Mouse (Mus musculus): ENCODE data around the gene Tmem267.
A peak's percentile ranks its signal among the peaks of the same experiment; 100 is the strongest.
"Not testable (repeated sequence)": the region's sequence is repeated elsewhere in the genome, so short reads cannot be mapped to it uniquely, and the experiment has no call there.

Tmem267 gene

DNA sequence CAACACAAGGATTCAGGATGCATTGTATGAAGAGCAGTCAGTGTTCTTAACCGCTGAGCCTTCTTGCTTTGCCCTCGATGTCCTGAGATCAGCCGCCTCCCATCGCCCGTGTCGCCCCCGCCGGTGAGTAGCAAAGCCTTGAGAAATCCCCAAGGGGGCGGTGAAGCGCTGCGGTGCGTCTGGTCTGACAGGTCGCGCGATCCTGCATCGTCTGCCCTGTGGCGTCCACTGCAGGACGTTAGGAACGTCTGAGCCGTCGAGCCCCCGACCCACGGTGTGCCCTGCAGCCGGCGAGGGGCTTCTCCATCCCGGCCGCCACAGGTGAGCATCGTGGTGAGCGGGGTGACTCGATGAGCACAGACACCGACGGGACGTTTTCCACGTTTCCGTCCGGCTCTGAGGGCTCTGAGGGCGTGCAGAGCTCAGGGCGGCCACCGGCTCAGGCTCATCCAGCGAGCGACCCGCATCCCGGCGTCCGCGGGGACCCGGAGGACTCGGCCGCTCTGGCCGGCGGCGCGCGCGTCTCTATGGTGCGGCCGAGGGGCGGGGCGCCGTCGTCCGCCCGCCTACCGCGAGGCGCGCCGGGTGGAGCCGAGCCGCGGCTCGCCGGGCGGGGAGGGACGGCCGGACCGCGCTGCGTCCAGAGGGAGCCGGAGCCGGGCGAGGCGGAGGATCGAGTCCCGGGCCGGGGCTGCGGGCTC is at the start of gene Tmem267, which contains the start of gene 3110070M22Rik:
Tmem267 (plus strand) TSS at position 160 of the 701 bp plus-strand sequence.
3110070M22Rik (minus strand) TSS at position 504 of the 701 bp plus-strand sequence.
- DNase-seq (ENCODE audit: low spot score in 2 of 2) = peak; percentile 79 to 81

DNA sequence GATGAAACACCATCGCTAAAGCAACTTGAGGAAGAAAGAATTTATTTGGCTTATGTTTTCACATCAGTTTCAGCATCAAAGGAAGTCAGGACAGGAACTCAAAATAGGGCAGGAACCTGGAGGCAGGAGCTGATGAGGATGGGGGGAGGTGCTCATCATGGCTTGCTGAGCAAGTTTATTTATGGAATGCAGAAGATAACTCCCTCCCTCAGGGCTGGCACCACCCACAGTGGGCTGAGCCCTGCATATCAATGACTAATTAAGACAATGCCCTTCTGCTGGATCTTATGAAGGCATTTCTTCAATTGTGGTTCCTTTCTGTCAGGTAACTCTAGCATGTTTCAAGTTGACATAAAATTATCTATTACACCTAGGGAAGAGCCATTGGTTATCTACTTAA is 45.6 kb upstream of the Tmem267 start:
- DNase-seq (ENCODE audit: low spot score in 2 of 2) = no peak

DNA sequence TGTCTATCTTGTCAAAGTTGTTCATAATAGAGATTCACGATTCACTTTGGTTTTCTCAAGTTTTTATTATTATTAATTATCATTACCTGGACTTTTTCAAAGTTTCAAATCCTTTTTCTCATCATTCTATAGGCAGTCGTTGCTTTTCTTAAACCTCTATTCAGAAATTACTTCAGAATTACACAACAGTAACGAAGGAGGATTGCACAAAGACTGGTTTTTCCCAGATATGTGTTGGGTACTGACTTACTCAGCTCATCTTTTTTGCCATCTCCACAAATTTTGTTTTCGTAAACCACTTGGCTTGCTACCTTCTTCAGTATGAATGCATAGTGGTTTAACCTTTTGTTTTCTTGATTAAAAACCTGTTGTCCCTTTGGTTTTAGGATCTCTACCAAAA is 34.3 kb upstream of the Tmem267 start:
- no peak for DNase-seq (ENCODE audit: low spot score in 2 of 2)

DNA sequence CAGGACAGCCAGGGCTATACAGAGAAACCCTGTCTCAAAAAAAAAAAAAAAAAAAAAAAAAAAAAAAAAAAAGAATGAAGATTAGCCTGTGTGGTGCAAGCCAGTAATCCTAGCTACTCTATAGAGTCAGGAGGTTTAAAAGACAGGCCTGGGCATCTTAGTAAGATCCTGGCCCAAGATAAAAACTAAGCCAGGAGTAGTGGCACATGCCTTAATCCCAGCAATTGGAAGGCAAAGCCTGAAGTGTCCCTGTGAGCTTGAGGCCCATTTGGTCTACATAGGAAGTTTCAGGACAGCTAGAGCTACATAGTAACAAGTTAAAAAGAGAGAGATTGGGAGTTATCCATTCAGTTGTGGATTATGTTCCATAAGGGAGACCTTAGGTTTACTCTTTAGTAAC is 32.8 kb upstream of the Tmem267 start:
- DNase-seq (ENCODE audit: low spot score in 2 of 2) = no peak

DNA sequence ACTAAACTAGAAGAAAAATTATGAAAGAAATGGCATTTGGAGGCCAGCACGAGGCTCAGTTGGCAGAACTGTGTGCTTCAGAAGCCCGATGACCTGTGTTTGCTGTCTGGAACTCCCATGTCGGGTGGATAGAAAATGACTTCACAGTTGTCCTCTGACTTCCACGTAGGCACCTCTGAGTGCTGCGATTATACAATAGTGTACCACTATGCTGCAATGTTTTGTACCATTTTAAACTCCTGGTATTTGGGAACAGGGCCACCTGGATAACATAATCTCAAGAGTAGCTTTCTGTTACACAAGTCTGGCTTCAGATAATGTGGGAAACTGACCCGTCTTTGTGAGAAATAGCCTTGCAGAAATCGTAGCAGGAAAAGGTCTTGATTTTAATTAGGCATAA is 31.5 kb upstream of the Tmem267 start:
- DNase-seq (ENCODE audit: low spot score in 2 of 2) = no peak

DNA sequence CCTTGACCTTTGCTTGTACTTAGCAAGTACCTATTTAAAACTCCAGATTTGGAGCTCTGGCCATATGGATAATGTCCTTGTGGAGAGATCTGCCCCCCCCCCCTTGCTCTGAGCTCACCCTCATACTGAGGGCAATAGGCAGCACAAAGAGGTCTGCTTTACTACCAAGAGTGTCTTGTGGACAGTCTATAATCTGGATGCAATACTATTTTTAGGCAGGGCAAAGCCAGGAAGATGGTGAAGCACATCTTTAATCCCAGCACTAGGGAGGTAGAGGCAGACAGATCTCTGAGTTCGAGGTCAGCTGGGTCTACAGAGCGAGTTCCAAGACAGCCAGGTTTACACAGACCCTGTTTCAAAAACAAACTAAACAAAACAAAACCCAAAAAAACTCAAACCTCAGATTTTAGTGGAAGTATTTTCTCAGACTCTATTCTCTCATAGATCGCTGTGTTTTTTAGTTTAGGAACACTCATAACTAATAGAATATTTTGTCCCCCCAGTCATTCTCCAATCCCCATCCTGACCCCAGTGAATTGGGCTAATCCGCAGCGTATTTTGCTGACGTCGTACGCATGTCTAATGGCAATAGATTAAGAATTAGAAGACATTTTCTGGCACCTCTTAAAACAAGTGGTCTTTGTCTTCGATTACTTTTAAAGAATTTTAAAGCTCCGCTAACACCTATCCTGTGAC is 25.8 kb upstream of the Tmem267 start:
- no peak for DNase-seq (ENCODE audit: low spot score in 2 of 2)

DNA sequence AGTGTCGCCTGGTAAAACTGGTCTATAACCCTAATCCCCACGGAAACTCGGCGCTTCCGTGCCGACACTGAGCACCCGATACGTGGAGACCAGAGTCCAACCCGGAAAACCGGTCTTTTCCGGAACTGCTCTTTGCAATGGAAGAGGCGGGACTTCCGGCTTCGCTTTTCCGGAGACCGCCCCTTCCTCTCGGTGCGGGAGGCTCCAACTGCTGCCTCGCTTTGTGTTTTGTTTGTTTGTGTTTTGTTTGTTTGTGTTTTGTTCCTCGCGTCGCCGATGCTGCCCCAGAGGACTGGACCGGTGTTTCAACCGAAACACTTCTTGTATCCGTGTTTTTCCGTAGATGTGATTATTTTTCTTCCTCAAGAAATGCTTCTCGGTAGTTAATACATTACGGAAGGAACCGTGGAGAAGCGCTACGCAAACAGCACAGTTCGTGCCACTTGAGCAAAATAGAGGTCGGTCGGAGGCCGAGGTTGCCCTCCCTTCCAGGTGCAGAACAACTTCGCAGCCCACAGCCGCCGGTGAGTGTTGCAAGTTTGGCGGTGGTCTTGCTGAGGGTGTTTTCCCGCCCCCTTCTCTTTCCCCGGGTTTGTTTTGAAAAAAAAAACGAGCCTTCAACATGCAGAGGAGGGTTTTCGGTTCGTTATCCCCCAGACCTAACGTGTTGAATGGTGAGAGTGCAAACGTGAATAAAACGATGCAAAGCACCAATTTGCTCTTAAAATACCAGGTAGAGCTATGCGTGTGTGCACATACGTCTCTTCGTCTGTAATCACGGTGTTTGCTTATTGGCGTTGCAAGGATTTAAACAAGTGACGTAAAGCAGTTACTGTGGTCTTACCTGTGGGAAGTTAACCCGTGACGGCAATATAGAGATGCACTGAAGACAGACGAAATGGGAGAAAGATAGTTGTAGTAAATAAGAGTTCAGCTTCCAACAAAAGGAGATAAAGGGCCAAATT is 25.0 kb upstream of the Tmem267 start, which contains the start of gene 4833420G17Rik:
4833420G17Rik (plus strand) TSS at position 173 of the 965 bp plus-strand sequence.
- DNase-seq (ENCODE audit: low spot score in 2 of 2) = peak; percentile 77 to 89

DNA sequence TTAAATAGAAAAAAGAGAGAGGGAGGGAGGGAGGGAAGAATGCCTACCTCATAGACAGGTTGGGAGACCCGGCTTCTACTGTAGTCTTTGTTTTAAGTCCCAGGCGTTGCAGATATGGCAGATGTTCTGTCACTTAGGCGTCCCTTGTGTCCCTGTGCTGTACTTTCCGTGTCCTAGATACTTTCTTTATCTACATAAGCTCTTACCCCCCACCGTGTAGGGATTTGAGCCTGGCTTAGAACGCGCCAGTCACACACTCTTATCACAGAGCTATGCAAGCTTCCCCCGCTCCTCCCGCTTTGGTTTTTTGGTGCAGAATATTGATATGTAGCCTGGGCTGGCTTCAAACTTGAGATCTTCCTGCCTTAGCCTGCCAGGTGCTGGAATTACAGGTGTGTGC is 11.2 kb upstream of the Tmem267 start:
- DNase-seq (ENCODE audit: low spot score in 2 of 2) = no peak

DNA sequence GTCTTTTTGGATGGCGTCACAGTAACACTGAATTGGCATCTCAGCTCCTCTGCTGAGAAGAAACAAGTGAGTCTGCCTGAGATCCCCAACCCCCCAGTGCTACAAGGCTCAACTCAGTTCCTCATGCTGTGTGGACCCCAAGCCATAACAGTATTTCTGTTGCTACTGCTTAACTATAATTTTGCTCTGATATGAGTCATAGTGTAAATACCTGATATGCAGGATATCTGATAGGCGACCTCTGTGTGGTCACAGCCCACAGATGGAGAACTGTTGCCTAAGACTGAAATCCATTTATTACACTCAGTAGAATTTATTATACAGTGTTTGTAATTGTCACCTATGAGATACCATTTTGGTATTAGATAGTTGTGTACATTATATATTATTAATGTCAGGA is 10.1 kb upstream of the Tmem267 start:
- no peak for DNase-seq (ENCODE audit: low spot score in 2 of 2)

DNA sequence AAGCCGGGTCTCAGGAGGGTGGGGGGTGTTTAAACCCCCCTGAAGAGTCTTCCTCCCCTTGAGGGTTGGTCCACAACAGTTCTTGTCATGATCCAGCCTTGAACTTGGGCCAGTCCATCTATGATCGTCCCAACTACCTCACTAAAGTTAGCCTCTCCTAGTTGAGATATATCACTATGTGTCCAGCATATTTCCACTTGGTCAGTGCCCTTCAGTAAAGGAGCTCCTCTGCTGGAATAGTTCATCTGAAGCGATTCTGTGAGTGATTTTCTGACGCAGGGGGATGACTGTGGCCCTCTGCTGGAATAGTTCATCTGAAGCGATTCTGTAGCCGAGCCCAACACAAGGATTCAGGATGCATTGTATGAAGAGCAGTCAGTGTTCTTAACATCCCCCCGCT is 485 bp upstream of the Tmem267 start:
- DNase-seq (ENCODE audit: low spot score in 2 of 2) = no peak

DNA sequence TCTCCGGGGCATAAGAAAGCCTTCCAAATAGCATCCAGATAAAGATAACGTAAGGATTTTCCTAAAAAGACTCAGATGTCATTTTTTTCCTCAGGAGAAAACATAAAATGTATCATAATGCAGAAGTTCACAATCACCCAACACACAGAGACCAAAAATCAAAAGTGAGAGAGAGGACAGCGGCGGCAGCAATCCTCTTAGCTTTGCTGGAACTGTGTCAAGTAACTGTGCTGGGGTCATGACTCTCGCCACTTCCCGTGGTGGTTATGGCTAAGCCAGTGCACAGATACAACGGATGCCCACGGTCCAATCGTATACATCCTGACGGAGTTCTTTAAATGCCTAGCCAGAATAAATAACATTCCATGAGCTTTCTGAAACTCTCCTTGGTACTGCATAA is 4.2 kb downstream of the Tmem267 start:
- not testable (repeated sequence) for DNase-seq (ENCODE audit: low spot score in 2 of 2)

DNA sequence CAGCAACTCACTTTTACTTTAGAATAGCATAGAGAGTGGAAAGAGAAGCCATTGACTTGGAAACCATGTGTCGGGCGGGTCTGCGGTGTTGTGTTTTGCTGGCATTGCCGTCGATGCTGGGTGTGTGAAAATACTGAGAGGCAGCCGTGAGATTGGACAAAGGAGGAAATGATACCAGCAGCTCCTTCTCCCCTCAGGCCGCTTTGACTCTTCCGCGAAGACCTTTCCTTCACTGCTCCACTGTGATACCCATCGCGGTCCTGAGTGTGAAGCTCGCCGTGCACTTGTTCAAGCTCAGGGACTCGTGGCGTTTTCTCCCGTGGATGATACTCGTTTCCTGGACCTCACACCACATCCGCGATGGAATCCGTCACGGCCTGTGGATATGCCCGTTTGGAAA is 7.1 kb downstream of the Tmem267 start:
- DNase-seq (ENCODE audit: low spot score in 2 of 2) = not testable (repeated sequence)

DNA sequence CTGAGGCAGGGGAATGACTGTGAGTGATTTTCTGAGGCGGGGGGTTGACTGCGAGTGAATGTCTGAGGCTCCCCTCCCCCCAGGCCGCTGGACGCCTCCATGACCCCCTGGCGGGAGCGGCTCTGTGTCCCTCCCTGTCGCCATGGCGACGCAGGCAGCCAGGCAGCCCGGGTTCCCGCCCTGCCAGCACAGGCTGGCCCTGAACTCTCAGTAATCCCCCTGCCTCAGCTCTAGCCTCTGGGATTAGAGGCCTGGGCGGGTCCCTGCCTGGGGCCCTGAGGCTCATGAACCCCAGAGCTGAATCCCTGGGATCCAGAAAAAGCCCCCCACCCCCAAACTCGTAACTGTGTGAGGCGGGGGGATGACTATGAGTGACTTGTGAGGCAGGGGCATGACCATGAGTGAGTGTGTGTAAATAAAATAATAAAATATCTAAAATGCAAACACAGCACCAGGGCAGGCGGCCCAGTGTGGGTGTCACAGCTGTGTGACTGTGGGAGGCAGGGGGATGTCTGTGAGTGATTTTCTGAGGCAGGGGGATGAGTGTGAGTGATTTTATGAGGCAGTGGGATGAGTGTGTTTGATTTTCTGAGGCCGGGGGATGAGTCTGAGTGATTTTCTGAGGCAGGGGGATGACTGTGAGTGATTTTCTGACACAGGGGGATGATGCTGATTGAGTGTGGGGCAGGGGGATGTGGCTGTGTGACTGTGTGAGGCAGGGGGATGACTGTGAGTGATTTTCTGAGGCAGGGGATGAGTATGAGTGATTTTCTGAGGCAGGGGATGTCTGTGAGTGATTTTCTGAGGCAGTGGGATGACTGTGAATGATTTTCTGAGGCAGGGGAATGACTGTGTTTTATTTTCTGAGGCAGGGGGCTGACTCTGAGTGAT is 108.7 kb downstream of the Tmem267 start:
- not testable (repeated sequence) for DNase-seq (ENCODE audit: low spot score in 2 of 2)

DNA sequence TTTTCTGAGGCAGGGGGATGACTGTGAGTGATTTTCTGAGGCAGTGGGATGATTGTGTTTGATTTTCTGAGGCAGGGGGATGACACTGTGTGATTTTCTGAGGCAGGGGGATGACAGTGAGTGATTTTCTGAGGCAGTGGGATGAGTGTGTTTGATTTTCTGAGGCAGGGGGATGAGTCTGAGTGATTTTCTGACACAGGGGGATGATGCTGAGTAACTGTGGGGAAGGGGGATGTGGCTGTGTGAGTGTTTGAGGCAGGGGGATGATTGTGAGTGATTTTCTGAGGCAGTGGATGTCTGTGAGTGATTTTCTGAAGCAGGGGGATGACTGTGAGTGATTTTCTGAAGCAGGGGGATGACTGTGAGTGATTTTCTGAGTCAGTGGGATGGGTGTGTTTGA is 110.6 kb downstream of the Tmem267 start:
- DNase-seq (ENCODE audit: low spot score in 2 of 2) = not testable (repeated sequence)

DNA sequence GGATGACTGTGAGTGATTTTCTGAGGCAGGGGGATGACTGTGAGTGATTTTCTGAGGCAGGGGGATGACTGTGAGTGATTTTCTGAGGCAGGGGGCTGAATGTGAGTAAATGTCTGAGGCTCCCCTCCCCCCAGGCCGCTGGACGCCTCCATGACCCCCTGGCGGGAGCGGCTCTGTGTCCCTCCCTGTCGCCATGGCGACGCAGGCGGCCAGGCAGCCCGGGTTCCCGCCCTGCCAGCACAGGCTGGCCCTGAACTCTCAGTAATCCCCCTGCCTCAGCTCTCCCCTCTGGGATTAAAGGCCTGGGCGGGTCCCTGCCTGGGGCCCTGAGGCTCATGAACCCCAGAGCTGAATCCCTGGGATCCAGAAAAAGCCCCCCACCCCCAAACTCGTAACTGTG is 111.2 kb downstream of the Tmem267 start:
- DNase-seq (ENCODE audit: low spot score in 2 of 2) = not testable (repeated sequence)

DNA sequence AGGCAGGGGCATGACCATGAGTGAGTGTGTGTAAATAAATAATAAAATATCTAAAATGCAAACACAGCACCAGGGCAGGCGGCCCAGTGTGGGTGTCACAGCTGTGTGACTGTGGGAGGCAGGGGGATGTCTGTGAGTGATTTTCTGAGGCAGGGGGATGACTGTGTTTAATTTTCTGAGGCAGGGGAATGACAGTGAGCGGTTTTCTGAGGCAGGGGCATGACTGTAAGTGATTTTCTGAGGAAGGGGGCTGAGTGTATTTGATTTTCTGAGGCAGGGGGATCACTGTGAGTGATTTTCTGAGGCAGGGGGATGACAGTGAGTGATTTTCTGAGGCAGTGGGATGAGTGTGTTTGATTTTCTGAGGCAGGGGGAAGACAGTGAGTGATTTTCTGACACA is 111.7 kb downstream of the Tmem267 start:
- not testable (repeated sequence) for DNase-seq (ENCODE audit: low spot score in 2 of 2)

DNA sequence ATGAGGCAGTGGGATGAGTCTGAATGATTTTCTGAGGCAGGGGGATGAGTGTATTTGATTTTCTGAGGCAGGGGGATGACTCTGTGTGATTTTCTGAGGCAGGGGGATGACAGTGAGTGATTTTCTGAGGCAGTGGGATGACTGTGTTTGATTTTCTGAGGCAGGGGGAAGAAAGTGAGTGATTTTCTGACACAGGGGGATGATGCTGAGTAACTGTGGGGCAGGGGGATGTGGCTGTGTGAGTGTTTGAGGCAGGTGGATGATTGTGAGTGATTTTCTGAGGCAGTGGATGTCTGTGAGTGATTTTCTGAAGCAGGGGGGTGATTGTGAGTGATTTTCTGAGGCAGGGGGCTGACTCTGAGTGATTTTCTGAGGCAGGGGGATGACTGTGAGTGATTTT is 112.3 kb downstream of the Tmem267 start:
- peak in 1 of 2 experiments; percentile 43 for DNase-seq (ENCODE audit: low spot score in 2 of 2)

DNA sequence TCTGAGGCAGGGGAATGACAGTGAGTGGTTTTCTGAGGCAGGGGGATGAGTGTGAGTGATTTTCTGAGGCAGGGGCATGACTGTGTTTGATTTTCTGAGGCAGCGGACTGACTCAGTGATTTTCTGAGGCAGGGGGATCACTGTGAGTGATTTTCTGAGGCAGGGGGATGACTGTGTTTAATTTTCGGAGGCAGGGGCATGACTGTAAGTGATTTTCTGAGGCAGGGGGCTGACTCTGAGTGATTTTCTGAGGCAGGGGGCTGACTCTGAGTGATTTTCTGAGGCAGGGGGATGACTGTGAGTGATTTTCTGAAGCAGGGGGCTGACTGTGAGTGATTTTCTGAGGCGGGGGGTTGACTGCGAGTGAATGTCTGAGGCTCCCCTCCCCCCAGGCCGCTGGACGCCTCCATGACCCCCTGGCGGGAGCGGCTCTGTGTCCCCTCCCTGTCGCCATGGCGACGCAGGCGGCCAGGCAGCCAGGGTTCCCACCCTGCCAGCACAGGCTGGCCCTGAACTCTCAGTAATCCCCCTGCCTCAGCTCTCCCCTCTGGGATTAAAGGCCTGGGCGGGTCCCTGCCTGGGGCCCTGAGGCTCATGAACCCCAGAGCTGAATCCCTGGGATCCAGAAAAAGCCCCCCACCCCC is 115.0 kb downstream of the Tmem267 start:
- peak in 1 of 2 experiments; percentile 12 for DNase-seq (ENCODE audit: low spot score in 2 of 2)

DNA sequence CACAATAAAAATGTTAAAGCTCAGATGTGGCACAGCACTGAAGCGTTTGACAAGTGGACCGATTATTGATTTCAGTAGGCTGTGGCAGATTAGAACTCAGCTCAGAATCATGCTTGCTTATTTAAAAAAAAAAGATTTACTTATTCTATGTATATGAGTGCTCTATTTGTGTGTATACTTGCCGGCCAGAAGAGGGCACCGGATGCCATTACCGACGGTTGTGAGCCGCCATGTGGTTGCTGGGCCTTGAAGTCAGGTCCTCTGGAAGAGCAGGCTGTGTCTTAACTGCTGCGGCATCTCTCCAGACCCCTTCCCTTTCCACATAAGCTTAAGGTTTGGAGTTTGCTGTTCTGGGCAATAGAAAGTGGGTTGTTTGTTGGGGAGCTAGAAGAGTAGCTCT is 116.1 kb downstream of the Tmem267 start:
- not testable (repeated sequence) for DNase-seq (ENCODE audit: low spot score in 2 of 2)

DNA sequence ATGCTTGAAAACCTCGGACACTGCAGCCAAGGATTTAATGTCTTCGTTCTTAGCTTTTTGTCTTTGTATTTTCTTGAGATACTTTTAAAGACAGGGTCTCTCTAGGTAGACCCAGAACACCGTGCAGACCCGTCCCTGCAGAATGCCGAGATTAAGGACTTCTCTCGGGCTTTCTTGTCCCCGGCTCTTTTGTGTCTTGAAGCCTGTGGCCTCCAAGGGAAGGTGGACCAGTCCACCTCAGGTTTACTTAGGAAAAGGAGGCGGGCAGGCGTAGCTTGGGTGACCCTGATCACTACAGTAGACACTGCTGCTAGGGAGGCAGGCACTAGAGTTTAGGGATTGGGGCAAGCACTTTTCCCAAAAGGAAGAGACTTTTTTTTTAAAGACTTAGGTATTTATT is 116.5 kb downstream of the Tmem267 start:
- DNase-seq (ENCODE audit: low spot score in 2 of 2) = not testable (repeated sequence)
